Mouse (Mus musculus) brain, adult 2 months (tissue): ENCODE measurements at regions not wholly inside any gene's neighbourhood (a gene's known extent, or its start where the extent isn't known, plus 50 kb on each side); places are given as distances from the start of the nearest gene placed in this dataset.
A peak's percentile ranks its signal among the peaks of the same experiment; 100 is the strongest.

Experiments used
- DNase-seq: peaks from one replicate; pipeline ENCODE4 v3.0.0; 2011; ENCODE audit warnings: low read depth, low spot score

- peak; percentile 36 for DNase-seq
These were observed 113.0 kb upstream of the Olfr1323 start for GRCm38 (mm10) chrX:50132170-50132569.
